Mouse (Mus musculus) kidney, embryonic 15.5 days (tissue): ENCODE results near the gene Gm20479. TPM values are rescaled to one million over a fixed set of nuclear protein-coding genes. Genes with fewer than 3 reads are reported as not detected.
A peak's percentile ranks its signal among the peaks of the same experiment; 100 is the strongest.

Experiments
- ATAC-seq: fragments of 200-750 bp; cut with Nextera tagmentation; replicated peaks from 2 replicates; pipeline ENCODE4 v1.8.0; 2017; ENCODE audit warnings: moderate TSS enrichment; ENCODE audit not compliant: low FRiP score
- H3K27ac ChIP-seq: fragments of 300-500 bp; sonication (generic); 2 replicates; pipeline ENCODE4 v1.5.1; 2015; ENCODE audit warnings: mild to moderate bottlenecking, inconsistent platforms
- H3K27me3 ChIP-seq: fragments of 300-500 bp; sonication (generic); 2 replicates; pipeline ENCODE4 v1.6.1; 2015; ENCODE audit warnings: inconsistent platforms
- H3K36me3 ChIP-seq: fragments of 300-500 bp; sonication (generic); 2 replicates; pipeline ENCODE4 v1.6.1; 2015; ENCODE audit warnings: inconsistent platforms
- H3K4me1 ChIP-seq: fragments of 300-500 bp; sonication (generic); 2 replicates; pipeline ENCODE4 v1.6.1; 2015; ENCODE audit warnings: inconsistent platforms
- H3K4me2 ChIP-seq: fragments of 300-500 bp; sonication (generic); 2 replicates; pipeline ENCODE4 v1.6.1; 2015; ENCODE audit warnings: moderate library complexity, mild to moderate bottlenecking, inconsistent platforms
- H3K4me3 ChIP-seq: fragments of 300-500 bp; sonication (generic); replicated peaks from 2 replicates; pipeline ENCODE4 v1.5.1; 2015; ENCODE audit warnings: mild to moderate bottlenecking, inconsistent platforms
- H3K9ac ChIP-seq: fragments of 300-500 bp; sonication (generic); 2 replicates; pipeline ENCODE4 v1.6.1; 2015; ENCODE audit warnings: mild to moderate bottlenecking, inconsistent platforms
- H3K9me3 ChIP-seq: fragments of 300-500 bp; sonication (generic); replicated peaks from 2 replicates; pipeline ENCODE4 v1.6.1; 2016; ENCODE audit warnings: inconsistent platforms
- WGBS: fragments of 180-500 bp; shearing (Covaris S2); methylation state at CpG from one replicate; pipeline ENCODE4 v1.1.7; 2015; ENCODE audit warnings: mixed read lengths; 5-methylcytosine and 5-hydroxymethylcytosine counted together
- polyA plus RNA-seq: library from polyadenylated mRNA; unstranded; fragments of >200 nt; fragmentation: Nextera tagmentation; extraction: Ambion mirVana; gene quantifications from 2 replicates; pipeline ENCODE4 v1.2.1, GENCODE M21; 2015

Gene Gm20479
- polyA plus RNA-seq, 1 experiment from 2014 or later = 1.9 TPM

GRCm38 (mm10) chr7:27323001-27323400 lies 34.2 kb downstream of the Gm20479 start:
- Histone ChIP-seq H3K36me3 (peaks cover under 1% of the 10 kb centered on the region; the same call in 1 of the 2 replicates), H3K4me3 (no peak overlapping the region)

GRCm38 (mm10) chr7:27322291-27322690 lies 34.9 kb downstream of the Gm20479 start:
- 20% methylated on average over 12 of the region's 13 CpGs for WGBS
- ATAC-seq = no peak

More at GRCm38 (mm10) chr7:27323001-27323400, 34.2 kb downstream of the Gm20479 start:
- H3K4me2 ChIP-seq = no peak overlapping the region
- H3K9me3 ChIP-seq = no peaks in the 10 kb centered on the region
- no peak for ATAC-seq
- peaks cover 29% of the 10 kb centered on the region for H3K4me1 ChIP-seq
- no peak overlapping the region for H3K9ac ChIP-seq
- H3K27ac ChIP-seq = no peak overlapping the region
- WGBS = 92% methylated on average over 5 of the region's 5 CpGs
- peaks cover 36% of the 10 kb centered on the region for H3K27me3 ChIP-seq

GRCm38 (mm10) chr7:27319411-27319810 lies 37.8 kb downstream of the Gm20479 start:
- Histone ChIP-seq H3K4me3 (no peak overlapping the region), H3K27me3 (peaks cover 4% of the 10 kb centered on the region; the same call in 1 of the 2 replicates), H3K27ac (no peak overlapping the region), H3K9me3 (no peaks in the 10 kb centered on the region), H3K36me3 (peaks cover 8% of the 10 kb centered on the region; the same call in 1 of the 2 replicates), H3K4me2 (no peak overlapping the region), H3K9ac (no peak overlapping the region), H3K4me1 (peaks cover 17% of the 10 kb centered on the region)
- WGBS = 90% methylated on average over 22 of the region's 22 CpGs
- no peak for ATAC-seq

More at GRCm38 (mm10) chr7:27322291-27322690, 34.9 kb downstream of the Gm20479 start:
- Histone ChIP-seq H3K9ac (no peak overlapping the region), H3K4me3 (no peak overlapping the region), H3K4me2 (no peak overlapping the region), H3K4me1 (peaks cover 29% of the 10 kb centered on the region), H3K27ac (no peak overlapping the region), H3K9me3 (no peaks in the 10 kb centered on the region), H3K27me3 (peaks cover 29% of the 10 kb centered on the region), H3K36me3 (0 out of 2 replicates have a peak, but pooled peaks cover 6% of the 10 kb centered on the region)

- no peak overlapping the region for H3K9ac ChIP-seq
- peaks cover 26% of the 10 kb centered on the region for H3K36me3 ChIP-seq
- ATAC-seq = peak; percentile 80
- 0 out of 2 replicates have a peak, but pooled peaks cover 6% of the 10 kb centered on the region for H3K27me3 ChIP-seq
- no peak overlapping the region for H3K4me3 ChIP-seq
- peaks cover 7% of the 10 kb centered on the region; the same call in 1 of the 2 replicates for H3K9me3 ChIP-seq
- WGBS = 27% methylated on average over 7 of the region's 7 CpGs
- no peak overlapping the region for H3K4me2 ChIP-seq
- H3K4me1 ChIP-seq = peaks cover 8% of the 10 kb centered on the region
- H3K27ac ChIP-seq = no peak overlapping the region
Measured at GRCm38 (mm10) chr7:27315958-27316357, 41.3 kb downstream of the Gm20479 start.

- Histone ChIP-seq H3K27ac (no peak overlapping the region), H3K36me3 (peaks cover 26% of the 10 kb centered on the region), H3K4me1 (peaks cover 19% of the 10 kb centered on the region), H3K4me3 (no peak overlapping the region), H3K9me3 (peaks cover 7% of the 10 kb centered on the region; the same call in 1 of the 2 replicates), H3K9ac (no peak overlapping the region), H3K27me3 (peaks cover 12% of the 10 kb centered on the region; the same call in 1 of the 2 replicates), H3K4me2 (no peak overlapping the region)
- no peak for ATAC-seq
- 91% methylated on average over 3 of the region's 3 CpGs for WGBS
Measured at GRCm38 (mm10) chr7:27314393-27314792, 42.8 kb downstream of the Gm20479 start.

- H3K4me3 ChIP-seq = no peak overlapping the region
- 93% methylated on average over 12 of the region's 12 CpGs for WGBS
- no peak overlapping the region for H3K9ac ChIP-seq
- peaks cover 12% of the 10 kb centered on the region; the same call in 1 of the 2 replicates for H3K27me3 ChIP-seq
- peaks cover 7% of the 10 kb centered on the region; the same call in 1 of the 2 replicates for H3K9me3 ChIP-seq
- H3K27ac ChIP-seq = no peak overlapping the region
- H3K36me3 ChIP-seq = peaks cover 20% of the 10 kb centered on the region
- H3K4me2 ChIP-seq = no peak overlapping the region
- peaks cover 38% of the 10 kb centered on the region for H3K4me1 ChIP-seq
- ATAC-seq = no peak
Measured at GRCm38 (mm10) chr7:27311651-27312284, 45.5 kb downstream of the Gm20479 start.

GRCm38 (mm10) chr7:27310996-27311535 lies 46.2 kb downstream of the Gm20479 start:
- H3K27ac ChIP-seq = no peak overlapping the region
- no peak overlapping the region for H3K4me3 ChIP-seq
- WGBS = 40% methylated on average over 8 of the region's 8 CpGs
- peaks cover 7% of the 10 kb centered on the region; the same call in 1 of the 2 replicates for H3K9me3 ChIP-seq
- peaks cover 20% of the 10 kb centered on the region for H3K36me3 ChIP-seq
- H3K27me3 ChIP-seq = peaks cover 12% of the 10 kb centered on the region; the same call in 1 of the 2 replicates
- no peak for ATAC-seq
- peaks cover 37% of the 10 kb centered on the region for H3K4me1 ChIP-seq
- no peak overlapping the region for H3K9ac ChIP-seq
- H3K4me2 ChIP-seq = peak overlapping the region; percentile 61; the same call in 1 of the 2 replicates

GRCm38 (mm10) chr7:27310306-27310705 lies 46.9 kb downstream of the Gm20479 start:
- WGBS = 5% methylated on average over 17 of the region's 17 CpGs
- H3K4me1 ChIP-seq = peaks cover 33% of the 10 kb centered on the region
- H3K27me3 ChIP-seq = peaks cover 12% of the 10 kb centered on the region; the same call in 1 of the 2 replicates
- H3K9me3 ChIP-seq = peaks cover 7% of the 10 kb centered on the region; the same call in 1 of the 2 replicates
- H3K4me2 ChIP-seq = peak overlapping the region; percentile 61
- H3K9ac ChIP-seq = peak overlapping the region; percentile 12; the same call in 1 of the 2 replicates
- peak overlapping the region; percentile 35 for H3K4me3 ChIP-seq
- H3K27ac ChIP-seq = peak overlapping the region; percentile 46; the same call in 1 of the 2 replicates
- peak; percentile 30 for ATAC-seq
- H3K36me3 ChIP-seq = peaks cover 20% of the 10 kb centered on the region

- Histone ChIP-seq H3K4me1 (peaks cover 33% of the 10 kb centered on the region), H3K4me3 (no peak overlapping the region; the same call in 1 of the 2 replicates), H3K27me3 (peaks cover 12% of the 10 kb centered on the region; the same call in 1 of the 2 replicates), H3K36me3 (peaks cover 20% of the 10 kb centered on the region), H3K9me3 (peaks cover 7% of the 10 kb centered on the region; the same call in 1 of the 2 replicates), H3K27ac (0 out of 2 replicates have a peak overlapping the region, but pooled peaks have one; percentile 46), H3K4me2 (peak overlapping the region; percentile 69), H3K9ac (no peak overlapping the region)
- 37% methylated on average over 3 of the region's 3 CpGs for WGBS
- ATAC-seq = no peak
Measured at GRCm38 (mm10) chr7:27309832-27310231, 47.4 kb downstream of the Gm20479 start.

- H3K27me3 ChIP-seq = peaks cover 15% of the 10 kb centered on the region
- peak overlapping the region; percentile 38 for H3K4me3 ChIP-seq
- H3K36me3 ChIP-seq = peaks cover 14% of the 10 kb centered on the region
- 10% methylated on average over 28 of the region's 28 CpGs for WGBS
- ATAC-seq = peak; percentile 62
- H3K9me3 ChIP-seq = peaks cover 5% of the 10 kb centered on the region; the same call in 1 of the 2 replicates
- H3K9ac ChIP-seq = 0 out of 2 replicates have a peak overlapping the region, but pooled peaks have one; percentile 21
- H3K4me2 ChIP-seq = peak overlapping the region; percentile 69
- peaks cover 33% of the 10 kb centered on the region for H3K4me1 ChIP-seq
- H3K27ac ChIP-seq = peak overlapping the region; percentile 41; the same call in 1 of the 2 replicates
Measured at GRCm38 (mm10) chr7:27308821-27309549, 48.2 kb downstream of the Gm20479 start.

GRCm38 (mm10) chr7:27307551-27307950 lies 49.7 kb downstream of the Gm20479 start:
- H3K4me1 ChIP-seq = peaks cover 33% of the 10 kb centered on the region
- 74% methylated on average over 9 of the region's 9 CpGs for WGBS

More at GRCm38 (mm10) chr7:27307551-27307950, 49.7 kb downstream of the Gm20479 start:
- no peak for ATAC-seq
- Histone ChIP-seq H3K9me3 (no peaks in the 10 kb centered on the region), H3K27me3 (peaks cover 15% of the 10 kb centered on the region), H3K4me3 (no peak overlapping the region), H3K27ac (no peak overlapping the region), H3K36me3 (no peaks in the 10 kb centered on the region; the same call in 1 of the 2 replicates), H3K4me2 (no peak overlapping the region), H3K9ac (no peak overlapping the region)
